Mouse (Mus musculus) midbrain, embryonic 10.5 days (tissue): ENCODE measurements around the gene Hsp90ab1. TPM values are rescaled to one million over a fixed set of nuclear protein-coding genes. Genes with fewer than 3 reads are reported as not detected.

Experiments used
- DNase-seq: peaks from one replicate; pipeline ENCODE4 v3.0.0-alpha.2; 2017; ENCODE audit warnings: low spot score
- H3K27ac ChIP-seq: fragments of 300-500 bp; sonication (generic); replicated peaks from 2 replicates; pipeline ENCODE4 v1.5.1; 2016; ENCODE audit warnings: mild to moderate bottlenecking
- H3K27me3 ChIP-seq: fragments of 300-500 bp; sonication (generic); 2 replicates; pipeline ENCODE4 v1.6.1; 2016; ENCODE audit warnings: low read depth, mild to moderate bottlenecking; ENCODE audit not compliant: poor library complexity, severe bottlenecking
- H3K36me3 ChIP-seq: fragments of 300-500 bp; sonication (generic); 2 replicates; pipeline ENCODE4 v1.6.1; 2016; ENCODE audit warnings: mild to moderate bottlenecking, moderate library complexity
- H3K4me1 ChIP-seq: fragments of 300-500 bp; sonication (generic); 2 replicates; pipeline ENCODE4 v1.6.1; 2016
- H3K4me3 ChIP-seq: fragments of 300-500 bp; sonication (generic); 2 replicates; pipeline ENCODE4 v1.5.1; 2016; ENCODE audit warnings: mild to moderate bottlenecking, moderate library complexity
- H3K9me3 ChIP-seq: fragments of 300-500 bp; sonication (generic); replicated peaks from 2 replicates; pipeline ENCODE4 v1.6.1; 2016; ENCODE audit warnings: mild to moderate bottlenecking
- WGBS: fragments of 180-500 bp; shearing (Covaris S2); methylation state at CpG from one replicate; pipeline ENCODE4 v1.1.7; 2016; 5-methylcytosine and 5-hydroxymethylcytosine counted together
- polyA plus RNA-seq: library from polyadenylated mRNA; unstranded; fragments of >200 nt; fragmentation: Nextera tagmentation; extraction: Ambion mirVana; gene quantifications from 2 replicates; pipeline ENCODE4 v1.2.1, GENCODE M21; 2016

The Hsp90ab1 gene
- polyA plus RNA-seq, 1 experiment from 2014 or later = 2,044 TPM

- peaks cover 28% of the 10 kb centered on the region for H3K27me3 ChIP-seq
- peaks cover 3% of the 10 kb centered on the region; the same call in 1 of the 2 replicates for H3K36me3 ChIP-seq
- no peak overlapping the region for H3K27ac ChIP-seq
- WGBS = 71% methylated on average over 16 of the region's 16 CpGs
- H3K9me3 ChIP-seq = no peaks in the 10 kb centered on the region
- H3K4me3 ChIP-seq = 0 out of 2 replicates have a peak overlapping the region, but pooled peaks have one; percentile 8
- H3K4me1 ChIP-seq = peaks cover 45% of the 10 kb centered on the region
- DNase-seq = no peak
Measured at GRCm38 (mm10) chr17:45557998-45558862, 14.8 kb downstream of the Hsp90ab1 start.

GRCm38 (mm10) chr17:45557246-45557824 is 15.7 kb downstream of the Hsp90ab1 start:
- Histone ChIP-seq H3K27ac (no peak overlapping the region; the same call in 1 of the 2 replicates), H3K27me3 (peaks cover 28% of the 10 kb centered on the region), H3K4me3 (peak overlapping the region; percentile 78), H3K4me1 (peaks cover 45% of the 10 kb centered on the region), H3K36me3 (peaks cover 3% of the 10 kb centered on the region; the same call in 1 of the 2 replicates), H3K9me3 (no peaks in the 10 kb centered on the region)
- 72% methylated on average over 7 of the region's 7 CpGs for WGBS
- DNase-seq = no peak

- peak overlapping the region; percentile 78 for H3K4me3 ChIP-seq
- WGBS = 74% methylated on average over 3 of the region's 3 CpGs
- H3K4me1 ChIP-seq = peaks cover 51% of the 10 kb centered on the region
Measured at GRCm38 (mm10) chr17:45556514-45557245, 16.4 kb downstream of the Hsp90ab1 start.

GRCm38 (mm10) chr17:45556107-45556489 is 17.0 kb downstream of the Hsp90ab1 start:
- H3K27ac ChIP-seq = peak overlapping the region; percentile 81
- H3K9me3 ChIP-seq = no peaks in the 10 kb centered on the region
- no peak for DNase-seq
- H3K36me3 ChIP-seq = peaks cover 3% of the 10 kb centered on the region; the same call in 1 of the 2 replicates
- H3K27me3 ChIP-seq = peaks cover 28% of the 10 kb centered on the region
- H3K4me3 ChIP-seq = peak overlapping the region; percentile 78
- 3% methylated on average over 14 of the region's 14 CpGs for WGBS
- peaks cover 57% of the 10 kb centered on the region for H3K4me1 ChIP-seq

More at GRCm38 (mm10) chr17:45556514-45557245, 16.4 kb downstream of the Hsp90ab1 start:
- Histone ChIP-seq H3K9me3 (no peaks in the 10 kb centered on the region), H3K27me3 (peaks cover 28% of the 10 kb centered on the region), H3K27ac (no peak overlapping the region), H3K36me3 (peaks cover 3% of the 10 kb centered on the region; the same call in 1 of the 2 replicates)
- DNase-seq = no peak

- peaks cover 29% of the 10 kb centered on the region for H3K27me3 ChIP-seq
- H3K4me1 ChIP-seq = peaks cover 62% of the 10 kb centered on the region
- H3K4me3 ChIP-seq = peak within 1 kb of the TSS; percentile 78
- no peaks in the 10 kb centered on the region for H3K9me3 ChIP-seq
- H3K27ac ChIP-seq = peak within 1 kb of the TSS; percentile 81
- peak; percentile 97 for DNase-seq
- WGBS = under 1% methylated on average over 45 of the region's 45 CpGs
- H3K36me3 ChIP-seq = peaks cover 3% of the 10 kb centered on the region; the same call in 1 of the 2 replicates
Measured at GRCm38 (mm10) chr17:45555452-45556106, 17.5 kb downstream of the Hsp90ab1 start, which contains the start of gene Nfkbie. Gene Nfkbie (plus strand): TSS chr17:45555703.

- 59% methylated on average over 1 of the region's 1 CpGs for WGBS
- Histone ChIP-seq H3K36me3 (no peaks in the 10 kb centered on the region), H3K27ac (no peak overlapping the region), H3K4me1 (peaks cover 72% of the 10 kb centered on the region), H3K4me3 (0 out of 2 replicates have a peak overlapping the region, but pooled peaks have one; percentile 3), H3K9me3 (no peaks in the 10 kb centered on the region), H3K27me3 (peaks cover 35% of the 10 kb centered on the region)
- DNase-seq = no peak
Measured at GRCm38 (mm10) chr17:45554420-45554819, 18.7 kb downstream of the Hsp90ab1 start.

- 91% methylated on average over 3 of the region's 3 CpGs for WGBS
- DNase-seq = no peak
- H3K4me3 ChIP-seq = no peak overlapping the region
- peaks cover 73% of the 10 kb centered on the region for H3K4me1 ChIP-seq
- peaks cover 38% of the 10 kb centered on the region for H3K27me3 ChIP-seq
- no peaks in the 10 kb centered on the region for H3K36me3 ChIP-seq
- no peak overlapping the region for H3K27ac ChIP-seq
- H3K9me3 ChIP-seq = no peaks in the 10 kb centered on the region
Measured at GRCm38 (mm10) chr17:45553065-45553464, 20.0 kb downstream of the Hsp90ab1 start.

- Histone ChIP-seq H3K4me3 (peak overlapping the region; percentile 14; the same call in 1 of the 2 replicates), H3K27me3 (peaks cover 39% of the 10 kb centered on the region), H3K36me3 (peaks cover 1% of the 10 kb centered on the region), H3K9me3 (no peaks in the 10 kb centered on the region), H3K4me1 (peaks cover 68% of the 10 kb centered on the region), H3K27ac (peak overlapping the region; percentile 23; the same call in 1 of the 2 replicates)
- 5% methylated on average over 8 of the region's 8 CpGs for WGBS
- DNase-seq = peak; percentile 79
Measured at GRCm38 (mm10) chr17:45551816-45552451, 21.1 kb downstream of the Hsp90ab1 start.

- Histone ChIP-seq H3K9me3 (no peaks in the 10 kb centered on the region), H3K27ac (0 out of 2 replicates have a peak overlapping the region, but pooled peaks have one; percentile 34), H3K4me3 (no peak overlapping the region), H3K4me1 (peaks cover 62% of the 10 kb centered on the region), H3K27me3 (peaks cover 39% of the 10 kb centered on the region), H3K36me3 (peaks cover 7% of the 10 kb centered on the region)
- no peak for DNase-seq
- WGBS = 58% methylated on average over 7 of the region's 7 CpGs
Measured at GRCm38 (mm10) chr17:45551249-45551796, 21.7 kb downstream of the Hsp90ab1 start.

GRCm38 (mm10) chr17:45550253-45550652 is 22.8 kb downstream of the Hsp90ab1 start:
- WGBS = 31% methylated on average over 5 of the region's 5 CpGs
- H3K9me3 ChIP-seq = no peaks in the 10 kb centered on the region
- H3K27me3 ChIP-seq = peaks cover 44% of the 10 kb centered on the region
- H3K27ac ChIP-seq = peak overlapping the region; percentile 99
- peaks cover 9% of the 10 kb centered on the region for H3K36me3 ChIP-seq
- peak overlapping the region; percentile 96 for H3K4me3 ChIP-seq
- peaks cover 61% of the 10 kb centered on the region for H3K4me1 ChIP-seq
- peak; percentile 14 for DNase-seq

- DNase-seq = peak; percentile 78
- peaks cover 61% of the 10 kb centered on the region for H3K4me1 ChIP-seq
- under 1% methylated on average over 17 of the region's 29 CpGs for WGBS
- peak within 1 kb of the TSS; percentile 96 for H3K4me3 ChIP-seq
- peak within 1 kb of the TSS; percentile 99 for H3K27ac ChIP-seq
- H3K36me3 ChIP-seq = peaks cover 14% of the 10 kb centered on the region
- H3K27me3 ChIP-seq = peaks cover 50% of the 10 kb centered on the region
- H3K9me3 ChIP-seq = no peaks in the 10 kb centered on the region
Measured at GRCm38 (mm10) chr17:45549617-45550181, 23.4 kb downstream of the Hsp90ab1 start, which contains the start of gene Tmem151b. Gene Tmem151b (minus strand): TSS chr17:45549677.
